Mouse (Mus musculus) adrenal gland, adult 18-20 months (tissue): Measurements from ENCODE around the gene Proser2. TPM values are rescaled to one million over a fixed set of nuclear protein-coding genes. Genes with fewer than 3 reads are reported as not detected.
A peak's percentile ranks its signal among the peaks of the same experiment; 100 is the strongest.

Experiments
- DNase-seq, 2 experiments: peaks; one replicate each; pipeline ENCODE4 v3.0.0; 2021 to 2022; ENCODE audit warnings: low spot score in 2 of 2
- long read RNA-seq, 2 experiments: library from polyadenylated mRNA; stranded (forward); transcript quantifications; one replicate each; pipeline ENCODE4 v2.0.0; 2021
- total RNA-seq, 2 experiments: library from RNA; stranded (reverse); gene quantifications; 1 replicate in 1 of 2; 2 replicates in 1 of 2; pipeline ENCODE4 v1.2.3; 2021

Proser2 gene
- total RNA-seq = 10 to 100 TPM; 14.0 to 21.6 TPM
- long read RNA-seq, experiment 1, full-length matches to known transcripts = 14 of 25 reads
- long read RNA-seq, experiment 1, partial matches to known transcripts = 9 of 25 reads
- long read RNA-seq, experiment 1, other reads (novel, unspliced or antisense) = 2 of 25 reads
- long read RNA-seq, experiment 2, full-length matches to known transcripts = 52 of 69 reads
- long read RNA-seq, experiment 2, partial matches to known transcripts = 9 of 69 reads
- long read RNA-seq, experiment 2, other reads (novel, unspliced or antisense) = 8 of 69 reads

GRCm38 (mm10) chr2:6129555-6130355 lies at the start of gene Proser2:
Gene Proser2 (minus strand): TSS chr2:6130211.
- DNase-seq = peak; percentile 75 to 83

- no peak for DNase-seq
Observed at GRCm38 (mm10) chr2:6179749-6180117, 49.7 kb upstream of the Proser2 start.

- no peak for DNase-seq
Observed at GRCm38 (mm10) chr2:6178901-6179748, 49.1 kb upstream of the Proser2 start.

- DNase-seq = no peak
Observed at GRCm38 (mm10) chr2:6173013-6173412, 43.0 kb upstream of the Proser2 start.

GRCm38 (mm10) chr2:6168560-6168959 lies 38.5 kb upstream of the Proser2 start:
- no peak for DNase-seq

- DNase-seq = peak; percentile 73
Observed at GRCm38 (mm10) chr2:6167843-6168558, 38.0 kb upstream of the Proser2 start.

- no peak for DNase-seq
Observed at GRCm38 (mm10) chr2:6165771-6166170, 35.8 kb upstream of the Proser2 start.

- no peak for DNase-seq
Observed at GRCm38 (mm10) chr2:6164606-6165290, 34.7 kb upstream of the Proser2 start.

- DNase-seq = no peak
Observed at GRCm38 (mm10) chr2:6162366-6163040, 32.5 kb upstream of the Proser2 start.

GRCm38 (mm10) chr2:6159735-6160134 lies 29.7 kb upstream of the Proser2 start:
- DNase-seq = no peak

- no peak for DNase-seq
Observed at GRCm38 (mm10) chr2:6159219-6159618, 29.2 kb upstream of the Proser2 start.

- DNase-seq = no peak
Observed at GRCm38 (mm10) chr2:6157635-6158034, 27.6 kb upstream of the Proser2 start.

GRCm38 (mm10) chr2:6157208-6157607 lies 27.2 kb upstream of the Proser2 start:
- DNase-seq = no peak

- no peak for DNase-seq
Observed at GRCm38 (mm10) chr2:6149801-6150200, 19.8 kb upstream of the Proser2 start.

- no peak for DNase-seq
Observed at GRCm38 (mm10) chr2:6146901-6147300, 16.9 kb upstream of the Proser2 start.

GRCm38 (mm10) chr2:6146257-6146656 lies 16.2 kb upstream of the Proser2 start:
- no peak for DNase-seq

- DNase-seq = no peak
Observed at GRCm38 (mm10) chr2:6145611-6146010, 15.6 kb upstream of the Proser2 start.

GRCm38 (mm10) chr2:6142915-6143654 lies 13.1 kb upstream of the Proser2 start:
- no peak for DNase-seq

- no peak for DNase-seq
Observed at GRCm38 (mm10) chr2:6140572-6141161, 10.7 kb upstream of the Proser2 start.
